ENCODE assay signal across 11 mouse cellular contexts in genomic region chr2:132599127-132599526, GRCm38 (mm10). TPM values are rescaled to one million over a fixed set of nuclear protein-coding genes. Genes with fewer than 3 reads are reported as not detected.
DNase-seq lines count a peak whose midpoint lies in the region; ATAC-seq lines count a peak whose summit lies in the region.
"Had no signal": no experiment of that assay in that cellular context is flagged by ENCODE, and none has a peak within 500 bp of the region (broad histone marks: within the 10 kb centered on the region; RNA-seq: fewer than 3 reads in every experiment).

No protein-coding gene starts in this region.

- ATAC-seq in hindbrain, embryonic 16.5 days, result no peak

- peak; percentile 79 for DNase-seq in layer of hippocampus, adult 9-11 months
- DNase-seq in layer of hippocampus, adult 8-10 months (ENCODE audit: low spot score in 2 of 2), result no peak
- peak; percentile 41 to 44 for DNase-seq in adrenal gland, adult 18-20 months (ENCODE audit: low spot score in 2 of 2)
- DNase-seq in heart, adult 8-10 months (ENCODE audit: low spot score), result peak; percentile 73
- peak; percentile 77 to 82 for DNase-seq in lung, postnatal 4 days
- no peak for DNase-seq in thymus, postnatal 14 days
- DNase-seq in frontal cortex, postnatal 10 days (ENCODE audit: low spot score in 2 of 2), result no peak
- DNase-seq: lung, embryonic 14.5 days had no signal

- H3K27ac ChIP-seq in hindbrain, embryonic 16.5 days (ENCODE audit: low read depth, low read length), result no peak overlapping the region
- H3K27ac ChIP-seq: forebrain, embryonic 12.5 days; kidney, embryonic 15.5 days had no signal

- no peak overlapping the region for H3K4me2 ChIP-seq in hindbrain, embryonic 16.5 days (ENCODE audit: low read length)
- H3K4me2 ChIP-seq: forebrain, embryonic 12.5 days; kidney, embryonic 15.5 days; lung, embryonic 14.5 days had no signal

- H3K9ac ChIP-seq in hindbrain, embryonic 16.5 days (ENCODE audit: low read depth, low read length), result no peak overlapping the region
- H3K9ac ChIP-seq: forebrain, embryonic 12.5 days; kidney, embryonic 15.5 days; lung, embryonic 14.5 days had no signal

- WGBS in hindbrain, embryonic 16.5 days, result 86% methylated on average over 6 of the region's 6 CpGs

- no peaks in the 10 kb centered on the region for H3K9me3 ChIP-seq in hindbrain, embryonic 16.5 days (ENCODE audit: control insufficient read depth, low read length)
- H3K9me3 ChIP-seq: forebrain, embryonic 12.5 days; kidney, embryonic 15.5 days had no signal

- no peak overlapping the region for H3K4me3 ChIP-seq in hindbrain, embryonic 16.5 days (ENCODE audit: low read length)
- H3K4me3 ChIP-seq: forebrain, embryonic 12.5 days; kidney, embryonic 15.5 days had no signal

- no peaks in the 10 kb centered on the region for H3K36me3 ChIP-seq in hindbrain, embryonic 16.5 days (ENCODE audit: control insufficient read depth, insufficient read depth, low read length)
- H3K36me3 ChIP-seq: forebrain, embryonic 12.5 days; kidney, embryonic 15.5 days had no signal

- H3K27me3 ChIP-seq in hindbrain, embryonic 16.5 days (replicated peaks; ENCODE audit: control insufficient read depth, insufficient read depth, low read length), result no peaks in the 10 kb centered on the region
- H3K27me3 ChIP-seq: forebrain, embryonic 12.5 days; kidney, embryonic 15.5 days had no signal

- H3K4me1 ChIP-seq in hindbrain, embryonic 16.5 days (ENCODE audit: control insufficient read depth, insufficient read depth, low read depth, low read length), result no peaks in the 10 kb centered on the region
- H3K4me1 ChIP-seq: forebrain, embryonic 12.5 days; kidney, embryonic 15.5 days had no signal

RNA-seq across cellular contexts. Expression of gene Gpcpd1, which starts 11.6 kb away (rescaled TPM):
- 10 to 100 TPM; 65.3 to 79.3 (median 70.9) TPM for total RNA-seq in layer of hippocampus, adult 8-10 months (2022)
- total RNA-seq in adrenal gland, adult 18-20 months (2021), result 10 to 100 TPM; 17.1 to 37.9 TPM
- 100 to 1,000 TPM; 161 to 308 (median 228) TPM for total RNA-seq in heart, adult 8-10 months (2022)
- polyA plus RNA-seq in hindbrain, embryonic 16.5 days (2015; fragmentation: Nextera tagmentation; extraction: Ambion mirVana), result 68.4 and 69.0 TPM in 2 replicates

Comparison
In these comparisons a context has a peak if more than half of its experiments do, and no peak if none do; other contexts are left out.
1. DNase-seq: peak in layer of hippocampus, adult 9-11 months (single experiment), adrenal gland, adult 18-20 months (2 of 2), heart, adult 8-10 months (single experiment) and lung, postnatal 4 days (2 of 2); none in layer of hippocampus, adult 8-10 months (0 of 2), thymus, postnatal 14 days (single experiment) and frontal cortex, postnatal 10 days (0 of 2).